Mouse (Mus musculus) erythroblast, embryonic 14.5 days (primary cell): ENCODE measurements around the gene Gm1604a.
"Not testable (repeated sequence)": the region's sequence is repeated elsewhere in the genome, so short reads cannot be mapped to it uniquely, and the experiment has no call there.

Experiments
- GATA1 ChIP-seq: IDR thresholded peaks from 2 replicates; pipeline ENCODE4 v1.6.1; 2012; ENCODE audit warnings: low read length, inconsistent platforms, mixed read lengths
- TAL1 ChIP-seq: IDR thresholded peaks from 3 replicates; pipeline ENCODE4 v1.6.1; 2012; ENCODE audit warnings: low read length, inconsistent platforms, mixed read lengths

GRCm38 (mm10) chr17:7005646-7006045, 19.7 kb upstream of the Gm1604a start:
- TF ChIP-seq TAL1, GATA1: not testable (repeated sequence)
